9 mouse cellular contexts compared by ENCODE assay signal in the genomic region with DNA sequence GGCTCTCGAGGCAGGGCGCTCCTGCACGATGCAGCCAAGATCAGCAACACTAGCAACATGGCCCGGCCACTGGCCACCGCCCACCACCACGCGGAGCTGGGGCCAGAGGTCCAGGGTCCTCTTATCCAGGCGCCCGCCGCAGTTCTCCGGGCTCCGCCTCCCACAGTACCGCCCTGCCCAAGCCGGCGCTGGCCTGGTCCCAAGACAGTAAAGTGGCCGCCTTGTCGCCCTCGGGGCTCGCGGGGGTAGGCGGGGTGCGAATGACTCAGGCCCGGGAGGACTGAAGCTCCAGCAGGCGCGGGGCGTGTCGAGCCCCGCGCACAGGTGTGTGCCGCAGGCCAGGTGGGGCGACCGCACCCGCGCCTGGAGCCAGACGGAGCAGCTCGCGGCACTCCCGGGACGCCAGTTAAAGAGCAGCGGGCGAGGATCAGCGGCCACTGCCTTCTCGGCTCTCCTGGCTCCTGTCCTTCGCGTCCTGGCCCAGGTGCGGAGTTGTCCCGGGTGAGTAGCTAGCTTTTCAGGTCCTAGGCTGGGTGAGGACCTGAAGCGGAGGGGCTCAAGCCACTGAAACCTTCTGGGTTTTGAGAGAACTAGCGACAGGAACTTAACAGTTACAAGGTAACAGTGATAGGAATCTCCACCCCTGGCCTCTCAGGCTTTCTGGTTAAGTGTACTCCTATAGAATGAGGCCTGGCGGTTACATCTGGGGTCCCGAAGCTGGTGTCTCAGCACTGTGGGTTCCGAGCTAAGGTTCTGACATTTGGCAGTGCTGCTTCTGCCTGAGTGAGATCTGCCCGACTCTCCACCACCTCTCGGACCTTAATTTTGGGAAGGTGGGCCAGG. TPM values are rescaled to one million over a fixed set of nuclear protein-coding genes. Genes with fewer than 3 reads are reported as not detected.
DNase-seq lines count a peak whose midpoint lies in the region; ATAC-seq and TF ChIP-seq lines count a peak whose summit lies in the region.
"Had no signal": no experiment of that assay in that cellular context is flagged by ENCODE, and none has a peak within 500 bp of the region (broad histone marks: within the 10 kb centered on the region; RNA-seq: fewer than 3 reads in every experiment).

A gene (minus strand): TSS at position 164 of the 843 bp plus-strand sequence.
A gene (plus strand): TSS at position 291 of the 843 bp plus-strand sequence.

- ATAC-seq in heart, embryonic 12.5 days (ENCODE audit: insufficient number of reproducible peaks, low FRiP score) = peak; percentile 41; the same call in 1 of the 2 replicates
- peak; percentile 82 for ATAC-seq in liver, postnatal 0 days
- ATAC-seq in neural tube, embryonic 11.5 days (ENCODE audit: insufficient read depth, low FRiP score, low TSS enrichment) = no peak
- ATAC-seq: Patski had no signal

- H3K4me2 ChIP-seq in heart, embryonic 12.5 days = peak within 1 kb of the TSS; percentile 87
- H3K4me2 ChIP-seq in liver, postnatal 0 days (ENCODE audit: low read depth, low read length) = peak within 1 kb of the TSS; percentile 72
- H3K4me2 ChIP-seq in neural tube, embryonic 11.5 days (ENCODE audit: low read depth) = peak within 1 kb of the TSS; percentile 80

- no peak for TF ChIP-seq CTCF in liver, postnatal 0 days (IDR thresholded peaks at IDR 0.05; ENCODE audit: low read depth)

- no peaks in the 10 kb centered on the region for H3K36me3 ChIP-seq in heart, embryonic 12.5 days
- no peaks in the 10 kb centered on the region for H3K36me3 ChIP-seq in liver, postnatal 0 days (replicated peaks; ENCODE audit: insufficient read depth, low read length)
- H3K36me3 ChIP-seq in neural tube, embryonic 11.5 days (ENCODE audit: control insufficient read depth, insufficient read depth, low read length) = no peaks in the 10 kb centered on the region

- H3K9ac ChIP-seq in heart, embryonic 12.5 days = peak within 1 kb of the TSS; percentile 40
- H3K9ac ChIP-seq in liver, postnatal 0 days (replicated peaks) = peak within 1 kb of the TSS; percentile 71
- H3K9ac ChIP-seq in neural tube, embryonic 11.5 days (ENCODE audit: low read length) = peak within 1 kb of the TSS; percentile 28

- no peak for TF ChIP-seq EP300 in liver, postnatal 0 days (IDR thresholded peaks at IDR 0.05; ENCODE audit: low read depth)

- H3K9me3 ChIP-seq in heart, embryonic 12.5 days (replicated peaks) = no peaks in the 10 kb centered on the region
- H3K9me3 ChIP-seq in liver, postnatal 0 days (ENCODE audit: low read length) = no peaks in the 10 kb centered on the region
- H3K9me3 ChIP-seq in neural tube, embryonic 11.5 days (ENCODE audit: control insufficient read depth, low read length) = no peaks in the 10 kb centered on the region

- no peak within 1 kb of the TSS for H3K27ac ChIP-seq in heart, embryonic 12.5 days (ENCODE audit: poor library complexity, severe bottlenecking)
- peak within 1 kb of the TSS; percentile 91 for H3K27ac ChIP-seq in liver, postnatal 0 days (ENCODE audit: low read depth)
- no peak within 1 kb of the TSS for H3K27ac ChIP-seq in neural tube, embryonic 11.5 days (ENCODE audit: low read depth, low read length)

- peak; percentile 48 to 52 for DNase-seq in right cerebral cortex, postnatal 10 days (ENCODE audit: low spot score in 2 of 2)
- DNase-seq in right cerebral cortex, adult 2 months (ENCODE audit: low spot score in 2 of 2) = no peak
- peak; percentile 20 for DNase-seq in embryo, embryonic 11.5 days (ENCODE audit: low read depth, low spot score)
- DNase-seq in kidney, adult 9 months = peak; percentile 92
- DNase-seq in liver, postnatal 0 days = peak; percentile 84
- peak; percentile 48 for DNase-seq in neural tube, embryonic 11.5 days (ENCODE audit: low spot score)
- DNase-seq in urinary bladder, adult 2 months (ENCODE audit: low spot score) = peak; percentile 46

- H3K4me3 ChIP-seq in heart, embryonic 12.5 days = peak within 1 kb of the TSS; percentile 51
- peak within 1 kb of the TSS; percentile 54 for H3K4me3 ChIP-seq in liver, postnatal 0 days (ENCODE audit: low read depth, low read length)
- peak within 1 kb of the TSS; percentile 34 for H3K4me3 ChIP-seq in neural tube, embryonic 11.5 days (ENCODE audit: low read depth, low read length)

- peaks cover 13% of the 10 kb centered on the region; the same call in 1 of the 2 replicates for H3K4me1 ChIP-seq in heart, embryonic 12.5 days (replicated peaks)
- H3K4me1 ChIP-seq in liver, postnatal 0 days (ENCODE audit: insufficient read depth) = peaks cover 12% of the 10 kb centered on the region
- H3K4me1 ChIP-seq in neural tube, embryonic 11.5 days (ENCODE audit: control insufficient read depth, insufficient read depth, low read length) = peaks cover 6% of the 10 kb centered on the region; the same call in 1 of the 2 replicates

- 7% methylated on average over 54 of the region's 54 CpGs for WGBS in heart, embryonic 12.5 days
- 9% methylated on average over 50 of the region's 54 CpGs for WGBS in liver, postnatal 0 days (ENCODE audit: insufficient replicate concordance)
- WGBS in neural tube, embryonic 11.5 days = 8% methylated on average over 54 of the region's 54 CpGs

- H3K27me3 ChIP-seq in heart, embryonic 12.5 days (replicated peaks) = peaks cover 52% of the 10 kb centered on the region
- 0 out of 2 replicates have a peak, but pooled peaks cover 3% of the 10 kb centered on the region for H3K27me3 ChIP-seq in liver, postnatal 0 days (ENCODE audit: insufficient read depth, low read length)
- peaks cover 10% of the 10 kb centered on the region; the same call in 1 of the 2 replicates for H3K27me3 ChIP-seq in neural tube, embryonic 11.5 days (ENCODE audit: control insufficient read depth, insufficient read depth, low read length)
- H3K27me3 ChIP-seq: Patski had no signal

RNA-seq across cellular contexts. Expression of the first gene that starts in this region (rescaled TPM):
- polyA plus RNA-seq in heart, embryonic 12.5 days (2016; fragmentation: Nextera tagmentation; extraction: Ambion mirVana) = 0.22 and 0.91 TPM in 2 replicates
- polyA plus RNA-seq in liver, postnatal 0 days (2015; fragmentation: Nextera tagmentation; extraction: Ambion mirVana) = 6.2 and 7.1 TPM in 2 replicates
- polyA plus RNA-seq in neural tube, embryonic 11.5 days (2014; fragmentation: Nextera tagmentation; extraction: Ambion mirVana) = 0.85 and 1.7 TPM in 2 replicates
- 0.38 and 0.91 TPM in 2 replicates for polyA plus RNA-seq in urinary bladder, adult 2 months (2012; rRNA removed)

RNA-seq across cellular contexts. Expression of the second gene that starts in this region (rescaled TPM):
- 0.26 and 0.45 TPM in 2 replicates for polyA plus RNA-seq in heart, embryonic 12.5 days (2016; fragmentation: Nextera tagmentation; extraction: Ambion mirVana)
- polyA plus RNA-seq in liver, postnatal 0 days (2015; fragmentation: Nextera tagmentation; extraction: Ambion mirVana) = 4.5 and 6.2 TPM in 2 replicates
- polyA plus RNA-seq in neural tube, embryonic 11.5 days (2014; fragmentation: Nextera tagmentation; extraction: Ambion mirVana) = not detected in 2 replicates
- polyA plus RNA-seq in urinary bladder, adult 2 months (2012; rRNA removed) = 0.77 and 0.81 TPM in 2 replicates

Comparison
In these comparisons a context has a peak if more than half of its experiments do, and no peak if none do; other contexts are left out.
1. DNase-seq: peak in right cerebral cortex, postnatal 10 days (2 of 2), embryo, embryonic 11.5 days (single experiment), kidney, adult 9 months (single experiment), liver, postnatal 0 days (single experiment) and neural tube, embryonic 11.5 days (single experiment); none in right cerebral cortex, adult 2 months (0 of 2).
2. Peak in ATAC-seq, H3K4me3 ChIP-seq, H3K9ac ChIP-seq and H3K4me2 ChIP-seq in heart, embryonic 12.5 days; RNA of the genes that start here not detected or under 1 TPM.
3. Peak in DNase-seq in urinary bladder, adult 2 months; RNA of the genes that start here not detected or under 1 TPM.
4. Peak in every context shown above with its lines, with median percentiles within 50 percentile points of each other: H3K4me2 ChIP-seq, H3K4me3 ChIP-seq and H3K9ac ChIP-seq.